Mouse (Mus musculus) adipocyte (in vitro differentiated cells): ENCODE measurements around the gene Pdp2.
"Not testable (repeated sequence)": the region's sequence is repeated elsewhere in the genome, so short reads cannot be mapped to it uniquely, and the experiment has no call there.

Experiments
- DNase-seq: peaks from one replicate; pipeline ENCODE4 v3.0.0-alpha.2; 2016; ENCODE audit warnings: low spot score

The Pdp2 gene

GRCm38 (mm10) chr8:104591133-104591834 is at the start of gene Pdp2:
Gene Pdp2, plus strand, starts transcription at chr8:104591451.
- DNase-seq, result peak; percentile 98

- DNase-seq, result no peak
Measured at GRCm38 (mm10) chr8:104541515-104541880, 49.8 kb upstream of the Pdp2 start.

GRCm38 (mm10) chr8:104542160-104542559 is 49.1 kb upstream of the Pdp2 start:
- DNase-seq, result no peak

- DNase-seq, result no peak
Measured at GRCm38 (mm10) chr8:104543440-104544045, 47.7 kb upstream of the Pdp2 start.

- DNase-seq, result no peak
Measured at GRCm38 (mm10) chr8:104555191-104555590, 36.1 kb upstream of the Pdp2 start.

GRCm38 (mm10) chr8:104557226-104557625 is 34.0 kb upstream of the Pdp2 start:
- no peak for DNase-seq

GRCm38 (mm10) chr8:104560731-104561130 is 30.5 kb upstream of the Pdp2 start:
- DNase-seq, result no peak

GRCm38 (mm10) chr8:104564633-104565456 is 26.4 kb upstream of the Pdp2 start:
- peak; percentile 92 for DNase-seq

GRCm38 (mm10) chr8:104565457-104565798 is 25.8 kb upstream of the Pdp2 start:
- DNase-seq, result no peak

GRCm38 (mm10) chr8:104569559-104569958 is 21.7 kb upstream of the Pdp2 start:
- peak; percentile 38 for DNase-seq

- peak; percentile 79 for DNase-seq
Measured at GRCm38 (mm10) chr8:104570436-104571343, 20.6 kb upstream of the Pdp2 start.

GRCm38 (mm10) chr8:104576820-104577219 is 14.4 kb upstream of the Pdp2 start:
- no peak for DNase-seq

- DNase-seq, result not testable (repeated sequence)
Measured at GRCm38 (mm10) chr8:104577606-104578005, 13.6 kb upstream of the Pdp2 start.

- no peak for DNase-seq
Measured at GRCm38 (mm10) chr8:104584522-104584921, 6.7 kb upstream of the Pdp2 start.

- DNase-seq, result no peak
Measured at GRCm38 (mm10) chr8:104590284-104590683, 967 bp upstream of the Pdp2 start.

GRCm38 (mm10) chr8:104591856-104592255 is 605 bp downstream of the Pdp2 start:
- peak; percentile 42 for DNase-seq

- DNase-seq, result no peak
Measured at GRCm38 (mm10) chr8:104592566-104592965, 1.3 kb downstream of the Pdp2 start.

- no peak for DNase-seq
Measured at GRCm38 (mm10) chr8:104593536-104594325, 2.5 kb downstream of the Pdp2 start.

GRCm38 (mm10) chr8:104594611-104595362 is 3.5 kb downstream of the Pdp2 start:
- no peak for DNase-seq

GRCm38 (mm10) chr8:104595773-104596536 is 4.7 kb downstream of the Pdp2 start:
- no peak for DNase-seq
